Mouse (Mus musculus) cerebellum, adult 2 months (tissue): ENCODE data around the gene Tmprss6.

Source experiments
- CTCF ChIP-seq: fragments of 200-500 bp; IDR thresholded peaks from 2 replicates; pipeline ENCODE4 v1.5.1; 2011; ENCODE audit warnings: low read depth, mild to moderate bottlenecking, control low read depth, low read length, moderate library complexity, borderline replicate concordance; ENCODE audit not compliant: insufficient read depth
- POLR2A ChIP-seq: fragments of 200-500 bp; IDR thresholded peaks from 2 replicates; pipeline ENCODE4 v1.6.1; 2011; ENCODE audit warnings: low read length, control low read depth, borderline replicate concordance; ENCODE audit not compliant: insufficient read depth

GRCm38 (mm10) chr15:78414157-78414556 is 54.3 kb downstream of the Tmprss6 start:
- TF ChIP-seq CTCF (no peak), POLR2A (no peak)
